Mouse (Mus musculus) spleen, adult 2 months (tissue): Measurements from ENCODE around the gene Cxcl16.
A peak's percentile ranks its signal among the peaks of the same experiment; 100 is the strongest.

ENCODE experiments used
- CTCF ChIP-seq: fragments of 200-500 bp; IDR thresholded peaks from 2 replicates; pipeline ENCODE4 v1.5.1; 2011; ENCODE audit warnings: mild to moderate bottlenecking, inconsistent platforms; ENCODE audit not compliant: insufficient read depth, insufficient read length, insufficient replicate concordance; ENCODE audit errors: extremely low read depth
- POLR2A ChIP-seq: fragments of 200-500 bp; IDR thresholded peaks from 2 replicates; pipeline ENCODE4 v1.6.1; 2011; ENCODE audit warnings: low read depth, low read length, inconsistent platforms

GRCm38 (mm10) chr11:70506385-70506784 lies 46.6 kb upstream of the Cxcl16 start:
- TF ChIP-seq POLR2A (no peak), CTCF (peak; percentile 54; the same call in 1 of the 2 replicates)
